22 mouse cellular contexts compared by ENCODE assay signal in the genomic region with DNA sequence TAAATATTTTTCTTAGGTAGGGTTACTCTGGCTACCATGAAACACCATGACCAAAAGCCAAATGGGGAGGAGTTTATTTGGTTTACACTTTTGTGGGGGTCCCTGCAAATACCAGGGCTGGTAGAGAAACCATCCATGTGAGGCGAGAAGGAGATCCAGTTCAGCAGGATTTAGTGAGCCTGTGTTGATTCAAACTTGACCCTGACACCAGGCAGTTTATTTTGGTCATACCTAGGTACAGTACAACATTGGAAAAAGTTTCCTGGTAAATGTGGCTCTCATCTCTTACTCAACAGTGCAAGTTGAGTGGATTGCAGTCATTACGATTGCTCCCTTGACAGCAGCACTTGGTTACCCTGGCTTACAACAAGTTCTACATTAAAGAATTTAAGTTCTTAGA. TPM values are rescaled to one million over a fixed set of nuclear protein-coding genes. Genes with fewer than 3 reads are reported as not detected.
DNase-seq lines count a peak whose midpoint lies in the region; ATAC-seq and TF ChIP-seq lines count a peak whose summit lies in the region.
"Had no signal": no experiment of that assay in that cellular context is flagged by ENCODE, and none has a peak within 500 bp of the region (broad histone marks: within the 10 kb centered on the region; RNA-seq: fewer than 3 reads in every experiment).

No protein-coding gene starts in this region.

- no peaks in the 10 kb centered on the region for H3K9me3 ChIP-seq in kidney, postnatal 0 days (replicated peaks; ENCODE audit: low read length)
- H3K9me3 ChIP-seq in lung, embryonic 14.5 days (ENCODE audit: low read depth, low read length) = no peaks in the 10 kb centered on the region
- H3K9me3 ChIP-seq: forebrain, embryonic 10.5 days; forebrain, embryonic 13.5 days; G1E; hindbrain, embryonic 12.5 days had no signal

- H3K36me3 ChIP-seq in kidney, postnatal 0 days (ENCODE audit: insufficient read depth, low read length) = no peaks in the 10 kb centered on the region
- no peaks in the 10 kb centered on the region for H3K36me3 ChIP-seq in lung, embryonic 14.5 days (ENCODE audit: insufficient read depth)
- H3K36me3 ChIP-seq: forebrain, embryonic 10.5 days; G1E had no signal

- peak; percentile 12 for DNase-seq in kidney, postnatal 0 days (ENCODE audit: low spot score)
- DNase-seq in kidney, postnatal 36 days = no peak
- peak; percentile 45 for DNase-seq in lung, embryonic 14.5 days
- DNase-seq in lung, postnatal 4 days = no peak
- DNase-seq in lung, postnatal 10 days = peak; percentile 14
- DNase-seq in layer of hippocampus, adult 9-11 months = no peak
- DNase-seq in gastrocnemius, postnatal 25 days = no peak
- DNase-seq: adrenal gland, postnatal 10 days; adrenal gland, postnatal 36 days; B cell, adult 2 months; cerebellum, adult 18-20 months; cerebellum, adult 9-10 months; cerebellum, postnatal 14 days; gastrocnemius, postnatal 10 days had no signal

- no peak for ATAC-seq in kidney, postnatal 0 days (replicated peaks; ENCODE audit: low FRiP score, low read depth)
- ATAC-seq in lung, embryonic 14.5 days (ENCODE audit: insufficient read depth) = peak; percentile 62
- ATAC-seq: forebrain, embryonic 13.5 days; forebrain, embryonic 16.5 days; Patski had no signal

- no peak overlapping the region for H3K4me3 ChIP-seq in kidney, postnatal 0 days (replicated peaks; ENCODE audit: low read depth, low read length)
- no peak overlapping the region for H3K4me3 ChIP-seq in lung, embryonic 14.5 days (ENCODE audit: low read depth, low read length)
- H3K4me3 ChIP-seq: forebrain, embryonic 10.5 days; forebrain, embryonic 13.5 days; hindbrain, embryonic 12.5 days had no signal

- H3K27ac ChIP-seq in kidney, postnatal 0 days = no peak overlapping the region
- no peak overlapping the region for H3K27ac ChIP-seq in lung, embryonic 14.5 days (ENCODE audit: low read depth)
- H3K27ac ChIP-seq: forebrain, embryonic 10.5 days; forebrain, embryonic 13.5 days; hindbrain, embryonic 12.5 days had no signal

- no peaks in the 10 kb centered on the region for H3K27me3 ChIP-seq in kidney, postnatal 0 days (ENCODE audit: insufficient read depth, low read length)
- no peaks in the 10 kb centered on the region for H3K27me3 ChIP-seq in lung, embryonic 14.5 days (ENCODE audit: insufficient read depth, low read length)
- H3K27me3 ChIP-seq: CH12.LX; forebrain, embryonic 13.5 days; hindbrain, embryonic 12.5 days; Patski had no signal

- 61% methylated on average over 2 of the region's 2 CpGs for WGBS in kidney, postnatal 0 days
- 81% methylated on average over 2 of the region's 2 CpGs for WGBS in lung, embryonic 14.5 days

- H3K9ac ChIP-seq in kidney, postnatal 0 days (ENCODE audit: low read depth, low read length) = no peak overlapping the region
- no peak overlapping the region for H3K9ac ChIP-seq in lung, embryonic 14.5 days
- H3K9ac ChIP-seq: forebrain, embryonic 13.5 days; hindbrain, embryonic 12.5 days had no signal

- TF ChIP-seq CTCF in kidney, postnatal 0 days (IDR thresholded peaks at IDR 0.05; ENCODE audit: low read depth) = no peak
- no peak for TF ChIP-seq CTCF in lung, embryonic 14.5 days (IDR thresholded peaks at IDR 0.05; ENCODE audit: low read depth)

- H3K4me2 ChIP-seq in kidney, postnatal 0 days (ENCODE audit: low read length) = no peak overlapping the region
- no peak overlapping the region for H3K4me2 ChIP-seq in lung, embryonic 14.5 days
- H3K4me2 ChIP-seq: forebrain, embryonic 13.5 days; heart, embryonic 11.5 days; hindbrain, embryonic 12.5 days had no signal

- no peaks in the 10 kb centered on the region for H3K4me1 ChIP-seq in kidney, postnatal 0 days (replicated peaks; ENCODE audit: insufficient read depth, low read length)
- H3K4me1 ChIP-seq in lung, embryonic 14.5 days (ENCODE audit: insufficient read depth) = no peaks in the 10 kb centered on the region
- H3K4me1 ChIP-seq: forebrain, embryonic 10.5 days; forebrain, embryonic 13.5 days; hindbrain, embryonic 12.5 days had no signal

RNA-seq across cellular contexts. Expression of gene Kcnrg, which starts 6.1 kb away (rescaled TPM):
- 0.50 and 0.58 TPM in 2 replicates for polyA plus RNA-seq in kidney, postnatal 0 days (2015; fragmentation: Nextera tagmentation; extraction: Ambion mirVana)
- polyA plus RNA-seq in lung, embryonic 14.5 days (2014; fragmentation: Nextera tagmentation; extraction: Ambion mirVana) = 0.74 and 0.93 TPM in 2 replicates
- under 1 TPM; 0.16 to 0.26 TPM for total RNA-seq in gastrocnemius, postnatal 25 days (2021)
- polyA plus RNA-seq: G1E had no signal

RNA-seq across cellular contexts. Expression of gene Trim13, which starts 15.3 kb away (rescaled TPM):
- polyA plus RNA-seq in kidney, postnatal 0 days (2015; fragmentation: Nextera tagmentation; extraction: Ambion mirVana) = 22.7 and 23.6 TPM in 2 replicates
- polyA plus RNA-seq in lung, embryonic 14.5 days (2014; fragmentation: Nextera tagmentation; extraction: Ambion mirVana) = 15.1 and 18.9 TPM in 2 replicates
- total RNA-seq in gastrocnemius, postnatal 25 days (2021) = 1 to 10 TPM; 6.1 TPM

RNA-seq across cellular contexts. Expression of gene Spryd7, which starts 56.6 kb away (rescaled TPM):
- polyA plus RNA-seq in kidney, postnatal 0 days (2015; fragmentation: Nextera tagmentation; extraction: Ambion mirVana) = 30.7 and 31.5 TPM in 2 replicates
- polyA plus RNA-seq in lung, embryonic 14.5 days (2014; fragmentation: Nextera tagmentation; extraction: Ambion mirVana) = 21.9 and 22.5 TPM in 2 replicates
- 10 to 100 TPM; 37.5 to 42.2 TPM for total RNA-seq in gastrocnemius, postnatal 25 days (2021)

Comparison
In these comparisons a context has a peak if more than half of its experiments do, and no peak if none do; other contexts are left out.
1. DNase-seq: peak in kidney, postnatal 0 days (single experiment), lung, embryonic 14.5 days (single experiment) and lung, postnatal 10 days (single experiment); none in kidney, postnatal 36 days (0 of 2), lung, postnatal 4 days (0 of 2), layer of hippocampus, adult 9-11 months (single experiment) and gastrocnemius, postnatal 25 days (single experiment).